Mouse (Mus musculus) embryonic facial prominence, embryonic 14.5 days (tissue): ENCODE data around the gene Tango6. TPM values are rescaled to one million over a fixed set of nuclear protein-coding genes. Genes with fewer than 3 reads are reported as not detected.
A peak's percentile ranks its signal among the peaks of the same experiment; 100 is the strongest.
"Not testable (repeated sequence)": the region's sequence is repeated elsewhere in the genome, so short reads cannot be mapped to it uniquely, and the experiment has no call there.

ENCODE experiments used
- ATAC-seq: fragments of 200-750 bp; cut with Nextera tagmentation; 2 replicates; pipeline ENCODE4 v1.8.0; 2017; ENCODE audit warnings: low read depth, moderate number of reproducible peaks, moderate TSS enrichment
- DNase-seq: peaks from one replicate; pipeline ENCODE4 v3.0.0-alpha.2; 2015; ENCODE audit warnings: low spot score
- H3K27ac ChIP-seq: fragments of 300-500 bp; sonication (generic); replicated peaks from 2 replicates; pipeline ENCODE4 v1.5.1; 2014; ENCODE audit warnings: low read depth, mild to moderate bottlenecking, low read length, moderate library complexity
- H3K27me3 ChIP-seq: fragments of 300-500 bp; sonication (generic); replicated peaks from 2 replicates; pipeline ENCODE4 v1.6.1; 2014; ENCODE audit warnings: low read length; ENCODE audit not compliant: control insufficient read depth, insufficient read depth
- H3K36me3 ChIP-seq: fragments of 300-500 bp; sonication (generic); 2 replicates; pipeline ENCODE4 v1.6.1; 2014; ENCODE audit warnings: low read length, mixed read lengths; ENCODE audit not compliant: control insufficient read depth, insufficient read depth
- H3K4me1 ChIP-seq: fragments of 300-500 bp; sonication (generic); 2 replicates; pipeline ENCODE4 v1.6.1; 2014; ENCODE audit warnings: antibody characterized with exemption, low read length; ENCODE audit not compliant: control insufficient read depth, insufficient read depth
- H3K4me2 ChIP-seq: fragments of 300-500 bp; sonication (generic); 2 replicates; pipeline ENCODE4 v1.6.1; 2014; ENCODE audit warnings: low read depth, mild to moderate bottlenecking, low read length, moderate library complexity, mixed read lengths
- H3K4me3 ChIP-seq: fragments of 300-500 bp; sonication (generic); 2 replicates; pipeline ENCODE4 v1.5.1; 2014; ENCODE audit warnings: low read depth, mild to moderate bottlenecking, low read length
- H3K9ac ChIP-seq: fragments of 300-500 bp; sonication (generic); 2 replicates; pipeline ENCODE4 v1.6.1; 2014; ENCODE audit warnings: low read depth, mild to moderate bottlenecking, low read length, moderate library complexity, mixed read lengths
- H3K9me3 ChIP-seq: fragments of 300-500 bp; sonication (generic); 2 replicates; pipeline ENCODE4 v1.6.1; 2016; ENCODE audit warnings: low read length; ENCODE audit not compliant: control insufficient read depth
- WGBS: fragments of 180-500 bp; shearing (Covaris S2); extraction: QIAGEN DNeasy Blood & Tissue Kit; methylation state at CpG from one replicate; pipeline ENCODE4 v1.1.7; 2014; 5-methylcytosine and 5-hydroxymethylcytosine counted together
- polyA plus RNA-seq: library from polyadenylated mRNA; unstranded; fragments of >200 nt; fragmentation: Nextera tagmentation; extraction: Ambion mirVana; gene quantifications from 2 replicates; pipeline ENCODE4 v1.2.1, GENCODE M21; 2014

Gene Tango6
- polyA plus RNA-seq, 1 experiment from 2014 or later, result 6.1 TPM

GRCm38 (mm10) chr8:106802384-106803137 is 119.7 kb downstream of the Tango6 start:
- H3K4me1 ChIP-seq, H3K27me3 ChIP-seq, H3K27ac ChIP-seq, H3K36me3 ChIP-seq, DNase-seq, H3K4me2 ChIP-seq, H3K9me3 ChIP-seq, H3K9ac ChIP-seq, H3K4me3 ChIP-seq, ATAC-seq: not testable (repeated sequence)
- 74% methylated on average over 12 of the region's 12 CpGs for WGBS

GRCm38 (mm10) chr8:106805859-106806258 is 123.0 kb downstream of the Tango6 start:
- Histone ChIP-seq H3K4me1 (peaks cover 3% of the 10 kb centered on the region; the same call in 1 of the 2 replicates), H3K27me3 (no peaks in the 10 kb centered on the region), H3K4me3 (no peak overlapping the region), H3K9me3 (0 out of 2 replicates have a peak, but pooled peaks cover 3% of the 10 kb centered on the region), H3K36me3 (no peaks in the 10 kb centered on the region), H3K27ac (no peak overlapping the region), H3K9ac (no peak overlapping the region), H3K4me2 (no peak overlapping the region)
- DNase-seq, result no peak
- no peak for ATAC-seq
- WGBS, result 90% methylated on average over 3 of the region's 3 CpGs

GRCm38 (mm10) chr8:106807461-106807860 is 124.6 kb downstream of the Tango6 start:
- no peak for ATAC-seq

GRCm38 (mm10) chr8:106809726-106810125 is 126.9 kb downstream of the Tango6 start:
- Histone ChIP-seq H3K36me3 (no peaks in the 10 kb centered on the region), H3K9ac (no peak overlapping the region), H3K4me3 (no peak overlapping the region), H3K27me3 (no peaks in the 10 kb centered on the region), H3K4me2 (no peak overlapping the region), H3K9me3 (0 out of 2 replicates have a peak, but pooled peaks cover 3% of the 10 kb centered on the region), H3K4me1 (peaks cover 3% of the 10 kb centered on the region; the same call in 1 of the 2 replicates), H3K27ac (no peak overlapping the region)
- ATAC-seq (no peak), DNase-seq (no peak)
- 40% methylated on average over 9 of the region's 9 CpGs for WGBS

More at GRCm38 (mm10) chr8:106807461-106807860, 124.6 kb downstream of the Tango6 start:
- Histone ChIP-seq H3K9me3 (0 out of 2 replicates have a peak, but pooled peaks cover 3% of the 10 kb centered on the region), H3K9ac (no peak overlapping the region), H3K4me2 (no peak overlapping the region), H3K27ac (no peak overlapping the region), H3K27me3 (no peaks in the 10 kb centered on the region), H3K36me3 (no peaks in the 10 kb centered on the region), H3K4me1 (peaks cover 3% of the 10 kb centered on the region; the same call in 1 of the 2 replicates), H3K4me3 (no peak overlapping the region)
- 93% methylated on average over 4 of the region's 4 CpGs for WGBS
- no peak for DNase-seq

- no peak overlapping the region for H3K4me2 ChIP-seq
- no peaks in the 10 kb centered on the region for H3K27me3 ChIP-seq
- peak; percentile 75 for DNase-seq
- H3K9me3 ChIP-seq, result 0 out of 2 replicates have a peak, but pooled peaks cover 3% of the 10 kb centered on the region
- no peak overlapping the region for H3K9ac ChIP-seq
- H3K4me3 ChIP-seq, result no peak overlapping the region
- ATAC-seq, result no peak
- H3K4me1 ChIP-seq, result peaks cover 3% of the 10 kb centered on the region; the same call in 1 of the 2 replicates
- H3K27ac ChIP-seq, result no peak overlapping the region
- no peaks in the 10 kb centered on the region for H3K36me3 ChIP-seq
- WGBS, result 74% methylated on average over 7 of the region's 7 CpGs
Observed at GRCm38 (mm10) chr8:106810406-106810805, 127.5 kb downstream of the Tango6 start.

GRCm38 (mm10) chr8:106812560-106812959 is 129.7 kb downstream of the Tango6 start:
- Histone ChIP-seq H3K4me2 (no peak overlapping the region), H3K4me3 (no peak overlapping the region), H3K4me1 (peaks cover 3% of the 10 kb centered on the region; the same call in 1 of the 2 replicates), H3K27ac (no peak overlapping the region), H3K36me3 (no peaks in the 10 kb centered on the region), H3K9me3 (no peaks in the 10 kb centered on the region), H3K9ac (no peak overlapping the region), H3K27me3 (no peaks in the 10 kb centered on the region)
- DNase-seq (no peak), ATAC-seq (no peak)
- 89% methylated on average over 4 of the region's 4 CpGs for WGBS

- no peak overlapping the region for H3K27ac ChIP-seq
- WGBS, result 72% methylated on average over 9 of the region's 9 CpGs
- H3K4me1 ChIP-seq, result 0 out of 2 replicates have a peak, but pooled peaks cover 6% of the 10 kb centered on the region
- H3K27me3 ChIP-seq, result no peaks in the 10 kb centered on the region
- no peak overlapping the region for H3K4me2 ChIP-seq
- ATAC-seq (no peak), DNase-seq (peak; percentile 59)
- no peaks in the 10 kb centered on the region for H3K36me3 ChIP-seq
- no peak overlapping the region for H3K9ac ChIP-seq
- H3K4me3 ChIP-seq, result no peak overlapping the region
- no peaks in the 10 kb centered on the region for H3K9me3 ChIP-seq
Observed at GRCm38 (mm10) chr8:106816431-106817170, 133.7 kb downstream of the Tango6 start.

GRCm38 (mm10) chr8:106817171-106817545 is 134.3 kb downstream of the Tango6 start:
- no peak for ATAC-seq
- 67% methylated on average over 4 of the region's 4 CpGs for WGBS

More at GRCm38 (mm10) chr8:106817171-106817545, 134.3 kb downstream of the Tango6 start:
- Histone ChIP-seq H3K4me1 (0 out of 2 replicates have a peak, but pooled peaks cover 6% of the 10 kb centered on the region), H3K27ac (no peak overlapping the region), H3K9me3 (no peaks in the 10 kb centered on the region), H3K4me2 (no peak overlapping the region), H3K36me3 (no peaks in the 10 kb centered on the region), H3K27me3 (no peaks in the 10 kb centered on the region), H3K9ac (no peak overlapping the region), H3K4me3 (no peak overlapping the region)
- DNase-seq, result no peak
